Mouse (Mus musculus): Measurements from ENCODE around the gene Neurog2. TPM values are rescaled to one million over a fixed set of nuclear protein-coding genes. Genes with fewer than 3 reads are reported as not detected.
A peak's percentile ranks its signal among the peaks of the same experiment; 100 is the strongest.

Gene Neurog2
- polyA plus RNA-seq, 1 experiment = not detected

GRCm38 (mm10) chr3:127628311-127629184 is 4.4 kb upstream of the Neurog2 start:
- no peak overlapping the region for H3K4me3 ChIP-seq (ENCODE audit: insufficient read depth, low read length)
- H3K27ac ChIP-seq (ENCODE audit: insufficient read depth, low read length) = no peak overlapping the region
- TF ChIP-seq POLR2A (IDR thresholded peaks at IDR 0.05; ENCODE audit: low read depth, low read length) (no peak), CTCF (IDR thresholded peaks at IDR 0.05; ENCODE audit: borderline replicate concordance, insufficient read depth, low read length) (no peak)
- H3K4me1 ChIP-seq (ENCODE audit: control insufficient read depth, insufficient read depth, low read length) = no peaks in the 10 kb centered on the region

DNA sequence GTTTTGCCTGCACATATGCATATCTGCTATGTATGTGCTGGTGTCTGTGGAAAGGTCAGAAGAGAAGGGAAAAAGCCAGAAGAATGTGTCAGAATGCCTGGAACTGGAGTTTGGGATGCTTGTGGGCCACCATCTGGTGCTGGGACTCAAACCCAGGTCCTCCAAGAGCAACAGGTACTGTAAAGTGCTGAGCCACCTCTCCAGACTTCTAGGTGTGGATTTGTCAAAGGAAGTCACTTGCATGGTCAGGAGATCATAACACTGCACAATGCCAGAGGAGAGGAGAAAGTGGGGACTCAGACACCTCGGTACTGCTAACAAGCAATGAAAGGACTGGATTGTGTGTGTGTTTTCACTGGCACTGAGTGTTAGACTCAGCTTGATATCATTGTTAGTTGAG is 2.7 kb upstream of the Neurog2 start:
- no peak for TF ChIP-seq POLR2A (IDR thresholded peaks at IDR 0.05; ENCODE audit: low read depth, low read length)
- no peak for TF ChIP-seq CTCF (IDR thresholded peaks at IDR 0.05; ENCODE audit: borderline replicate concordance, insufficient read depth, low read length)
- H3K4me3 ChIP-seq (ENCODE audit: insufficient read depth, low read length) = no peak overlapping the region

GRCm38 (mm10) chr3:127630735-127631372 is 2.1 kb upstream of the Neurog2 start:
- no peak overlapping the region for H3K27ac ChIP-seq (ENCODE audit: insufficient read depth, low read length)
- TF ChIP-seq POLR2A (IDR thresholded peaks at IDR 0.05; ENCODE audit: low read depth, low read length) (no peak), CTCF (IDR thresholded peaks at IDR 0.05; ENCODE audit: borderline replicate concordance, insufficient read depth, low read length) (no peak)
- no peak overlapping the region for H3K4me3 ChIP-seq (ENCODE audit: insufficient read depth, low read length)
- no peaks in the 10 kb centered on the region for H3K4me1 ChIP-seq (ENCODE audit: control insufficient read depth, insufficient read depth, low read length)

More for the DNA sequence above, 2.7 kb upstream of the Neurog2 start:
- Histone ChIP-seq H3K4me1 (ENCODE audit: control insufficient read depth, insufficient read depth, low read length) (no peaks in the 10 kb centered on the region), H3K27ac (ENCODE audit: insufficient read depth, low read length) (no peak overlapping the region)

- Histone ChIP-seq H3K4me1 (ENCODE audit: control insufficient read depth, insufficient read depth, low read length) (no peaks in the 10 kb centered on the region), H3K4me3 (ENCODE audit: insufficient read depth, low read length) (no peak overlapping the region), H3K27ac (ENCODE audit: insufficient read depth, low read length) (no peak overlapping the region)
- TF ChIP-seq CTCF (IDR thresholded peaks at IDR 0.05; ENCODE audit: borderline replicate concordance, insufficient read depth, low read length) (no peak), POLR2A (IDR thresholded peaks at IDR 0.05; ENCODE audit: low read depth, low read length) (no peak)
Measured at GRCm38 (mm10) chr3:127631582-127631981, 1.4 kb upstream of the Neurog2 start.

- peak overlapping the region; percentile 14; the same call in 1 of the 2 replicates for H3K4me3 ChIP-seq (ENCODE audit: insufficient read depth, low read length)
- H3K27ac ChIP-seq (ENCODE audit: insufficient read depth, low read length) = no peak overlapping the region
- H3K4me1 ChIP-seq (ENCODE audit: control insufficient read depth, insufficient read depth, low read length) = no peaks in the 10 kb centered on the region
- no peak for TF ChIP-seq POLR2A (IDR thresholded peaks at IDR 0.05; ENCODE audit: low read depth, low read length)
- no peak for TF ChIP-seq CTCF (IDR thresholded peaks at IDR 0.05; ENCODE audit: borderline replicate concordance, insufficient read depth, low read length)
Measured at GRCm38 (mm10) chr3:127632531-127632930, 404 bp upstream of the Neurog2 start.

GRCm38 (mm10) chr3:127634101-127634983 is 1.4 kb downstream of the Neurog2 start:
- TF ChIP-seq CTCF (IDR thresholded peaks at IDR 0.05; ENCODE audit: borderline replicate concordance, insufficient read depth, low read length) (peak; percentile 60), POLR2A (IDR thresholded peaks at IDR 0.05; ENCODE audit: low read depth, low read length) (no peak)
- H3K27ac ChIP-seq (ENCODE audit: insufficient read depth, low read length) = no peak overlapping the region
- H3K4me3 ChIP-seq (ENCODE audit: insufficient read depth, low read length) = 0 out of 2 replicates have a peak overlapping the region, but pooled peaks have one; percentile 9
- H3K4me1 ChIP-seq (ENCODE audit: control insufficient read depth, insufficient read depth, low read length) = no peaks in the 10 kb centered on the region

- TF ChIP-seq POLR2A (IDR thresholded peaks at IDR 0.05; ENCODE audit: low read depth, low read length) (no peak), CTCF (IDR thresholded peaks at IDR 0.05; ENCODE audit: borderline replicate concordance, insufficient read depth, low read length) (no peak)
- Histone ChIP-seq H3K4me1 (ENCODE audit: control insufficient read depth, insufficient read depth, low read length) (no peaks in the 10 kb centered on the region), H3K27ac (ENCODE audit: insufficient read depth, low read length) (no peak overlapping the region), H3K4me3 (ENCODE audit: insufficient read depth, low read length) (no peak overlapping the region)
Measured at GRCm38 (mm10) chr3:127634984-127635349, 2.0 kb downstream of the Neurog2 start.

- H3K4me1 ChIP-seq (ENCODE audit: control insufficient read depth, insufficient read depth, low read length) = 0 out of 2 replicates have a peak, but pooled peaks cover 2% of the 10 kb centered on the region
- TF ChIP-seq CTCF (IDR thresholded peaks at IDR 0.05; ENCODE audit: borderline replicate concordance, insufficient read depth, low read length) = peak; percentile 27; the same call in 1 of the 2 replicates
- TF ChIP-seq POLR2A (IDR thresholded peaks at IDR 0.05; ENCODE audit: low read depth, low read length) = no peak
- no peak overlapping the region for H3K4me3 ChIP-seq (ENCODE audit: insufficient read depth, low read length)
- H3K27ac ChIP-seq (ENCODE audit: insufficient read depth, low read length) = no peak overlapping the region
Measured at GRCm38 (mm10) chr3:127639875-127640761, 7.2 kb downstream of the Neurog2 start.

All from embryonic fibroblast, embryonic 13.5 days (primary cell).